Mouse (Mus musculus): ENCODE results near the gene Adam10.

- no peak for TF ChIP-seq POLR2A (IDR thresholded peaks at IDR 0.05; ENCODE audit: borderline replicate concordance, low read depth, low read length)
- TF ChIP-seq CTCF (IDR thresholded peaks at IDR 0.05; ENCODE audit: low read depth, low read length) = no peak
These were observed 27.6 kb downstream of the Adam10 start for GRCm38 (mm10) chr9:70706444-70706843.
